18 mouse cellular contexts compared by ENCODE assay signal in the genomic region with DNA sequence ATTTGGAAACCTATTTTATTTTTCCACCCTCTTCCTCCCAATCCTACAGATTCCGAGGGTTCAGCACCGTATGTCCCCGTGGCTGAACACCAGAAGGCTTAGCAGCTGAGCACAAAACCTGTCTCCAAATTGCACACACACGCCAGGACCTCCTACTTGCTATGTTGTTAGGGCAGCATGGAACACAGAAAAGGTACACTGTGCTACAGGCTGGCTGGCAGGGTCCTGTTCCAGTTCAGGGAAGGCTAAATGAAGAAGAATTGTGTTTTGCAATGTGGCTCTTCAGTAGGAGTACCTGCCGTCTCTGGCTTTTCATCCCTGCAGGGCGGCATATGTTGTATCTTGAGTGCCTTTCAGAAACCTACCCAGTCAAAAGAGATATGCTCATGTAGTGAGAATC.
DNase-seq lines count a peak whose midpoint lies in the region; ATAC-seq lines count a peak whose summit lies in the region.
"Had no signal": no experiment of that assay in that cellular context is flagged by ENCODE, and none has a peak within 500 bp of the region (broad histone marks: within the 10 kb centered on the region; RNA-seq: fewer than 3 reads in every experiment).

No protein-coding gene starts in this region.

- no peak overlapping the region for H3K4me2 ChIP-seq in midbrain, embryonic 15.5 days
- H3K4me2 ChIP-seq: heart, embryonic 12.5 days; kidney, embryonic 15.5 days had no signal

- H3K27ac ChIP-seq in midbrain, embryonic 15.5 days, result no peak overlapping the region
- H3K27ac ChIP-seq: kidney, embryonic 15.5 days had no signal

- ATAC-seq in midbrain, embryonic 15.5 days (replicated peaks), result no peak
- ATAC-seq: liver, postnatal 0 days; midbrain, embryonic 16.5 days had no signal

- peak; percentile 77 for DNase-seq in heart, adult 11 months
- no peak for DNase-seq in heart, postnatal 14 days
- peak; percentile 82 to 89 for DNase-seq in cerebellum, adult 18-20 months
- peak; percentile 75 to 83 for DNase-seq in cerebellum, postnatal 14 days
- DNase-seq in layer of hippocampus, adult 9-11 months, result peak; percentile 87
- no peak for DNase-seq in retina, postnatal 1 day
- DNase-seq in heart, postnatal 4 days, result no peak
- DNase-seq: liver; liver, postnatal 0 days; lung, postnatal 14 days; right cerebral cortex, postnatal 14 days; thymus, postnatal 25 days had no signal

- WGBS in midbrain, embryonic 15.5 days, result 79% methylated on average over 6 of the region's 6 CpGs

- intact Hi-C loops in heart, postnatal 14 days (cut with DNase I), result no loop called here

- H3K36me3 ChIP-seq in midbrain, embryonic 15.5 days (replicated peaks), result no peaks in the 10 kb centered on the region
- H3K36me3 ChIP-seq: heart, embryonic 12.5 days; kidney, embryonic 15.5 days had no signal

- no peak overlapping the region for H3K4me3 ChIP-seq in midbrain, embryonic 15.5 days
- H3K4me3 ChIP-seq: erythroblast, embryonic 14.5 days; heart, embryonic 12.5 days; kidney, embryonic 15.5 days; megakaryocyte, embryonic 14.5 days had no signal

- H3K9ac ChIP-seq in midbrain, embryonic 15.5 days, result no peak overlapping the region
- H3K9ac ChIP-seq: heart, embryonic 12.5 days; kidney, embryonic 15.5 days; liver, postnatal 0 days had no signal

- H3K4me1 ChIP-seq in midbrain, embryonic 15.5 days, result peaks cover 9% of the 10 kb centered on the region; the same call in 1 of the 2 replicates
- H3K4me1 ChIP-seq: kidney, embryonic 15.5 days; megakaryocyte, embryonic 14.5 days had no signal

- H3K9me3 ChIP-seq in midbrain, embryonic 15.5 days, result no peaks in the 10 kb centered on the region
- H3K9me3 ChIP-seq: heart, embryonic 12.5 days; kidney, embryonic 15.5 days; megakaryocyte, embryonic 14.5 days had no signal

- no peaks in the 10 kb centered on the region for H3K27me3 ChIP-seq in midbrain, embryonic 15.5 days (replicated peaks)
- H3K27me3 ChIP-seq: heart, embryonic 12.5 days; kidney, embryonic 15.5 days had no signal

Comparison
In these comparisons a context has a peak if more than half of its experiments do, and no peak if none do; other contexts are left out.
1. DNase-seq: peak in heart, adult 11 months (single experiment), cerebellum, adult 18-20 months (2 of 2), cerebellum, postnatal 14 days (2 of 2) and layer of hippocampus, adult 9-11 months (single experiment); none in heart, postnatal 14 days (0 of 2), retina, postnatal 1 day (single experiment) and heart, postnatal 4 days (single experiment).